Mouse (Mus musculus): ENCODE measurements around the gene Limk1.

The Limk1 gene

GRCm38 (mm10) chr5:134637820-134638367 is 50.5 kb downstream of the Limk1 start:
- in situ Hi-C loops (cut with MboI; ENCODE audit: low sequenced_read_pairs) = no loop called here

GRCm38 (mm10) chr5:134632841-134633240 is 55.6 kb downstream of the Limk1 start:
- in situ Hi-C loops (cut with MboI; ENCODE audit: low sequenced_read_pairs) = no loop called here

GRCm38 (mm10) chr5:134630835-134631234 is 57.6 kb downstream of the Limk1 start:
- in situ Hi-C loops (cut with MboI; ENCODE audit: low sequenced_read_pairs) = no loop called here

GRCm38 (mm10) chr5:134629508-134629907 is 58.9 kb downstream of the Limk1 start:
- in situ Hi-C loops (cut with MboI; ENCODE audit: low sequenced_read_pairs) = no loop called here

- in situ Hi-C loops (cut with MboI; ENCODE audit: low sequenced_read_pairs) = no loop called here
Measured at GRCm38 (mm10) chr5:134622069-134622468, 66.3 kb downstream of the Limk1 start.

GRCm38 (mm10) chr5:134621099-134621640 is 67.2 kb downstream of the Limk1 start:
- in situ Hi-C loops (cut with MboI; ENCODE audit: low sequenced_read_pairs) = no loop called here

- in situ Hi-C loops (cut with MboI; ENCODE audit: low sequenced_read_pairs) = no loop called here
Measured at GRCm38 (mm10) chr5:134620457-134620856, 67.9 kb downstream of the Limk1 start.

- in situ Hi-C loops (cut with MboI; ENCODE audit: low sequenced_read_pairs) = loop anchor here (5.0 to 10.0 kb wide), 2 partner anchors 35 to 112 kb away; partner anchors contain the start of gene Rfc2
Measured at GRCm38 (mm10) chr5:134617071-134617470, 71.3 kb downstream of the Limk1 start.

- in situ Hi-C loops (cut with MboI; ENCODE audit: low sequenced_read_pairs) = loop anchor here (5.0 to 10.0 kb wide), 2 partner anchors 33 to 111 kb away; partner anchors contain the start of gene Rfc2
Measured at GRCm38 (mm10) chr5:134615780-134616179, 72.6 kb downstream of the Limk1 start.

- in situ Hi-C loops (cut with MboI; ENCODE audit: low sequenced_read_pairs) = loop anchor here (5.0 to 10.0 kb wide), 2 partner anchors 33 to 111 kb away; partner anchors contain the start of gene Rfc2
Measured at GRCm38 (mm10) chr5:134615380-134615779, 73.0 kb downstream of the Limk1 start.

GRCm38 (mm10) chr5:134614802-134615201 is 73.6 kb downstream of the Limk1 start, which contains the start of gene Lat2:
Gene Lat2, minus strand, starts transcription at chr5:134615025.
- in situ Hi-C loops (cut with MboI; ENCODE audit: low sequenced_read_pairs) = loop anchor here (5.0 to 10.0 kb wide), 2 partner anchors 33 to 110 kb away; partner anchors contain the start of gene Rfc2

- in situ Hi-C loops (cut with MboI; ENCODE audit: low sequenced_read_pairs) = loop anchor here (10.0 kb wide), 1 partner anchor 109 kb away; no protein-coding TSS in a partner anchor
Measured at GRCm38 (mm10) chr5:134614296-134614695, 74.1 kb downstream of the Limk1 start.

- in situ Hi-C loops (cut with MboI; ENCODE audit: low sequenced_read_pairs) = loop anchor here (10.0 kb wide), 1 partner anchor 109 kb away; no protein-coding TSS in a partner anchor
Measured at GRCm38 (mm10) chr5:134613727-134614126, 74.7 kb downstream of the Limk1 start.

- in situ Hi-C loops (cut with MboI; ENCODE audit: low sequenced_read_pairs) = loop anchor here (10.0 kb wide), 1 partner anchor 107 kb away; no protein-coding TSS in a partner anchor
Measured at GRCm38 (mm10) chr5:134611810-134612521, 76.4 kb downstream of the Limk1 start.

- in situ Hi-C loops (cut with MboI; ENCODE audit: low sequenced_read_pairs) = loop anchor here (10.0 kb wide), 1 partner anchor 105 kb away; no protein-coding TSS in a partner anchor
Measured at GRCm38 (mm10) chr5:134609916-134610643, 78.3 kb downstream of the Limk1 start.

GRCm38 (mm10) chr5:134607121-134607520 is 81.3 kb downstream of the Limk1 start:
- in situ Hi-C loops (cut with MboI; ENCODE audit: low sequenced_read_pairs) = no loop called here

- in situ Hi-C loops (cut with MboI; ENCODE audit: low sequenced_read_pairs) = no loop called here
Measured at GRCm38 (mm10) chr5:134606314-134606713, 82.1 kb downstream of the Limk1 start.
